Mouse (Mus musculus) lung, adult 2 months (tissue): ENCODE measurements around the gene Upf1. TPM values are rescaled to one million over a fixed set of nuclear protein-coding genes. Genes with fewer than 3 reads are reported as not detected.
A peak's percentile ranks its signal among the peaks of the same experiment; 100 is the strongest.

Experiments
- DNase-seq: peaks from one replicate; pipeline ENCODE4 v3.0.0; 2022
- H3K4me1 ChIP-seq: fragments of 200-500 bp; 2 replicates; pipeline ENCODE4 v1.6.1; 2011; ENCODE audit warnings: low read length; ENCODE audit not compliant: control insufficient read depth, insufficient read depth
- H3K4me3 ChIP-seq: fragments of 200-500 bp; replicated peaks from 2 replicates; pipeline ENCODE3; 2011; ENCODE audit warnings: low read depth, mild to moderate bottlenecking, control low read depth, low read length; ENCODE audit errors: extremely low read depth
- CTCF ChIP-seq: fragments of 200-500 bp; IDR thresholded peaks from 2 replicates; pipeline ENCODE4 v1.5.1; 2011; ENCODE audit warnings: mild to moderate bottlenecking, low read length, control low read depth; ENCODE audit not compliant: insufficient read depth
- POLR2A ChIP-seq: fragments of 200-500 bp; IDR thresholded peaks from 2 replicates; pipeline ENCODE4 v1.6.1; 2011; ENCODE audit warnings: low read depth, mild to moderate bottlenecking, control low read depth, low read length, borderline replicate concordance; ENCODE audit errors: extremely low read depth
- WGBS: fragments of 180-500 bp; shearing (Covaris S2); methylation state at CpG from one replicate; pipeline ENCODE4 v1.1.7; 2018; 5-methylcytosine and 5-hydroxymethylcytosine counted together
- polyA plus RNA-seq: library from polyadenylated mRNA; depleted of rRNA; stranded (reverse); fragments of >200 nt; gene quantifications from 2 replicates; pipeline ENCODE4 v1.2.3, GENCODE M21; 2012

The Upf1 gene
- polyA plus RNA-seq, 1 experiment = 35.8 TPM

GRCm38 (mm10) chr8:70376275-70376741, 23.2 kb upstream of the Upf1 start:
- peaks cover 3% of the 10 kb centered on the region; the same call in 1 of the 2 replicates for H3K4me1 ChIP-seq
- TF ChIP-seq CTCF (no peak), POLR2A (no peak)
- no peak for DNase-seq
- no peak overlapping the region for H3K4me3 ChIP-seq
- 5% methylated on average over 37 of the region's 37 CpGs for WGBS

- 6% methylated on average over 35 of the region's 35 CpGs for WGBS
- Histone ChIP-seq H3K4me1 (peaks cover 3% of the 10 kb centered on the region; the same call in 1 of the 2 replicates), H3K4me3 (no peak overlapping the region)
- TF ChIP-seq POLR2A = no peak
- no peak for TF ChIP-seq CTCF
- DNase-seq = peak; percentile 24
These were observed 22.3 kb upstream of the Upf1 start for GRCm38 (mm10) chr8:70375212-70375859.

- TF ChIP-seq POLR2A = no peak
- TF ChIP-seq CTCF = no peak
- 1% methylated on average over 53 of the region's 53 CpGs for WGBS
- peaks cover 3% of the 10 kb centered on the region; the same call in 1 of the 2 replicates for H3K4me1 ChIP-seq
- peak; percentile 75 for DNase-seq
- no peak overlapping the region for H3K4me3 ChIP-seq
These were observed 21.3 kb upstream of the Upf1 start for GRCm38 (mm10) chr8:70374318-70374927.

GRCm38 (mm10) chr8:70373397-70374317, 20.6 kb upstream of the Upf1 start, which contains the start of gene Comp:
TSS of gene Comp (plus strand) at chr8:70373558.
- WGBS = 7% methylated on average over 47 of the region's 47 CpGs
- H3K4me1 ChIP-seq = peaks cover 3% of the 10 kb centered on the region; the same call in 1 of the 2 replicates
- DNase-seq = no peak
- no peak for TF ChIP-seq CTCF
- no peak within 1 kb of the TSS for H3K4me3 ChIP-seq

- no peak for DNase-seq
- Histone ChIP-seq H3K4me1 (peaks cover 3% of the 10 kb centered on the region; the same call in 1 of the 2 replicates), H3K4me3 (no peak overlapping the region)
- TF ChIP-seq CTCF (no peak), POLR2A (no peak)
- 42% methylated on average over 6 of the region's 6 CpGs for WGBS
These were observed 18.9 kb upstream of the Upf1 start for GRCm38 (mm10) chr8:70371951-70372350.

- WGBS = 85% methylated on average over 7 of the region's 7 CpGs
These were observed 17.4 kb upstream of the Upf1 start for GRCm38 (mm10) chr8:70370476-70370875.

GRCm38 (mm10) chr8:70366588-70366987, 13.5 kb upstream of the Upf1 start:
- TF ChIP-seq CTCF (no peak), POLR2A (no peak)
- WGBS = 66% methylated on average over 5 of the region's 5 CpGs

More at GRCm38 (mm10) chr8:70370476-70370875, 17.4 kb upstream of the Upf1 start:
- DNase-seq = no peak
- Histone ChIP-seq H3K4me3 (no peak overlapping the region), H3K4me1 (peaks cover 3% of the 10 kb centered on the region; the same call in 1 of the 2 replicates)
- TF ChIP-seq CTCF (no peak), POLR2A (no peak)

GRCm38 (mm10) chr8:70364066-70364465, 11.0 kb upstream of the Upf1 start:
- DNase-seq = no peak
- H3K4me3 ChIP-seq = no peak overlapping the region

More at GRCm38 (mm10) chr8:70366588-70366987, 13.5 kb upstream of the Upf1 start:
- Histone ChIP-seq H3K4me1 (no peaks in the 10 kb centered on the region), H3K4me3 (no peak overlapping the region)
- no peak for DNase-seq

GRCm38 (mm10) chr8:70361484-70362032, 8.5 kb upstream of the Upf1 start:
- TF ChIP-seq POLR2A = no peak
- no peak for TF ChIP-seq CTCF
- WGBS = 72% methylated on average over 10 of the region's 10 CpGs
- Histone ChIP-seq H3K4me1 (no peaks in the 10 kb centered on the region), H3K4me3 (no peak overlapping the region)
- no peak for DNase-seq

More at GRCm38 (mm10) chr8:70364066-70364465, 11.0 kb upstream of the Upf1 start:
- TF ChIP-seq CTCF (no peak), POLR2A (no peak)
- 44% methylated on average over 5 of the region's 5 CpGs for WGBS
- no peaks in the 10 kb centered on the region for H3K4me1 ChIP-seq
